Comparison of ENCODE assay signal across 16 mouse cellular contexts in genomic region chr9:100984381-100985310, GRCm38 (mm10).
"Had no signal": no experiment of that assay in that cellular context is flagged by ENCODE, and none has a peak within 500 bp of the region (broad histone marks: within the 10 kb centered on the region; RNA-seq: fewer than 3 reads in every experiment).

No protein-coding gene starts in this region.

- H3K9me3 ChIP-seq: liver, embryonic 13.5 days; lung, embryonic 15.5 days; megakaryocyte, embryonic 14.5 days; midbrain, embryonic 12.5 days had no signal

- H3K4me1 ChIP-seq: limb, embryonic 12.5 days; lung, embryonic 15.5 days; midbrain, embryonic 12.5 days had no signal

- H3K4me3 ChIP-seq: limb, embryonic 12.5 days; liver, embryonic 13.5 days; lung, embryonic 15.5 days; megakaryocyte, embryonic 14.5 days; midbrain, embryonic 12.5 days had no signal

- H3K27ac ChIP-seq: kidney, postnatal 0 days; limb, embryonic 12.5 days; liver, embryonic 13.5 days; lung, embryonic 15.5 days; macrophage; midbrain, embryonic 12.5 days had no signal

- H3K27me3 ChIP-seq: limb, embryonic 12.5 days; liver, embryonic 13.5 days; lung, embryonic 15.5 days; megakaryocyte, embryonic 14.5 days; midbrain, embryonic 12.5 days had no signal

- H3K4me2 ChIP-seq: limb, embryonic 12.5 days; liver, embryonic 13.5 days; lung, embryonic 15.5 days; midbrain, embryonic 12.5 days had no signal

- ATAC-seq: liver, postnatal 0 days; midbrain, embryonic 16.5 days had no signal

- H3K9ac ChIP-seq: limb, embryonic 12.5 days; liver, embryonic 13.5 days; liver, postnatal 0 days; lung, embryonic 15.5 days; midbrain, embryonic 12.5 days had no signal

- DNase-seq: kidney, adult 9 months; kidney, postnatal 36 days; liver; liver, embryonic 13.5 days; liver, postnatal 0 days; lung, postnatal 14 days; right cerebral cortex, adult 18-20 months; right cerebral cortex, postnatal 25 days; thymus, postnatal 4 days had no signal
